Mouse (Mus musculus): ENCODE measurements around the gene Mien1. TPM values are rescaled to one million over a fixed set of nuclear protein-coding genes. Genes with fewer than 3 reads are reported as not detected.
A peak's percentile ranks its signal among the peaks of the same experiment; 100 is the strongest.

The Mien1 gene
- polyA plus RNA-seq, 1 experiment from 2014 or later, result 76.0 TPM

DNA sequence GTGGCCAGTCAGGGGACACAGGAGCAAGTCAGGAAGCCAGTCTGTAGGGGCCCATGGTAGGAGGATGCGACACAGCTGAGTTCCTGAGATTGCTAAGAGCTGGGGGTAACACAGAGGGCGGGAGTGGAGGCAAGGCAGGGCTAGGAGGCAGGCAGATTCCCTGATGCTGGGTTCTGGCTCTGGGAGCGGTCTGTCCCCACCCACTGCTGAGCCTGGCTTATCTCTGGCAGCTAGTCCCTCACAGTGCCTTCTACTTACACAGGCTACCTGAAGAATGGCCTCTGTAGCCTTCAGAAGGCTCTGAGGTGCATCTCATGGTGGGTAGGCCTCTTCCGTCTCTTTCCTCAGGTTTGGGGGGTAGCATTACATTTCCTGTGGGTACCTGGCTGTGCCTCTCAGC lies 46.1 kb downstream of the Mien1 start:
- no peak overlapping the region; the same call in 1 of the 2 replicates for H3K9ac ChIP-seq
- no peaks in the 10 kb centered on the region for H3K9me3 ChIP-seq
- H3K27me3 ChIP-seq, result peaks cover 54% of the 10 kb centered on the region
- H3K36me3 ChIP-seq, result peaks cover 2% of the 10 kb centered on the region; the same call in 1 of the 2 replicates
- whole genome bisulfite sequencing, result 38% methylated on average over 4 of the region's 4 CpGs
- H3K4me1 ChIP-seq, result peaks cover 25% of the 10 kb centered on the region
- no peak overlapping the region for H3K4me3 ChIP-seq
- ATAC-seq (ENCODE audit: low FRiP score, low read depth), result no peak
- no peak overlapping the region for H3K4me2 ChIP-seq (replicated peaks)
- peak overlapping the region; percentile 10; the same call in 1 of the 2 replicates for H3K27ac ChIP-seq

DNA sequence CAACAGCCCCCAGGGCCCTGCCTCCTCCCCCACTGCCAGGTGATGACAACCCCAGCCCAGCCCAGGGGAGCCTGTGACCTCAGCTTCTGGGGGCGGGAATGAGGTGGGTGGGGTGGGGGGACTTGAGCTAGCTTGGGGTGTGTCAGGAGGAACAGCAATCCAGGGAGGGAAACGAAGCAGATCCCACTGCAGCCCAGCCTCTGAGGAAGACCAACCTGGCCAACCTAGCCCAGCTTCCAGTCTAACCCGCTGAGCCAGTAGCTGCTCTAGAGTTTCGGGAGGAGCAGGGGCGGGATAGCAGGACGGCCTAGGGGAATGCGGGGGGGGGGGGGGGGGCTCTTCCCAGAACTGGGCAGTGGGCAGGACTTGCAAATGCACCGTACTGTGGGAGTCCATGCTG lies 46.8 kb downstream of the Mien1 start:
- Histone ChIP-seq H3K36me3 (no peaks in the 10 kb centered on the region; the same call in 1 of the 2 replicates), H3K27ac (0 out of 2 replicates have a peak overlapping the region, but pooled peaks have one; percentile 3), H3K9ac (no peak overlapping the region; the same call in 1 of the 2 replicates), H3K27me3 (peaks cover 60% of the 10 kb centered on the region), H3K4me1 (peaks cover 25% of the 10 kb centered on the region), H3K9me3 (no peaks in the 10 kb centered on the region), H3K4me2 (replicated peaks) (no peak overlapping the region), H3K4me3 (no peak overlapping the region)
- WGBS, result 14% methylated on average over 7 of the region's 8 CpGs
- no peak for ATAC-seq (ENCODE audit: low FRiP score, low read depth)

DNA sequence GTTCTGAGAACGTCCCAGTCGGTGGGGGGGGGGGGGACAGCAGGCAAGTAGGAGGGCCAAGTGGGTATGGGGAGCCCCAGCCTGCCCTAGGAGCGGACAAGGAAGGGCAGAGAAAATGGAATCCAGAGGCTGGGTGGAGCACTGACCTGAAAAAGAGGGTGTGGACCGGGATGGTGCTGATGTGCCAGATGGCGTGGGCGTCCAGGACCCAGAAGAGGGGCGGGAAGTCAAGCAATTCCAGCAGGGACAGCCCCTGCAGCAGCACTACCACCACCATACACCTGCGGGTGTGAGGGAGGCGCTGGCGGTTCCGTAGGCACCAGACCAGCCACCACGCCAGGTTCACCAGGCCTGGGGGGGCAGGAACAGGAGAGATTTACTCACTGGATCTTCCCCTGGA lies 48.6 kb downstream of the Mien1 start:
- Histone ChIP-seq H3K4me3 (no peak overlapping the region), H3K9me3 (no peaks in the 10 kb centered on the region), H3K27me3 (peaks cover 79% of the 10 kb centered on the region), H3K9ac (no peak overlapping the region), H3K27ac (no peak overlapping the region), H3K4me2 (replicated peaks) (no peak overlapping the region), H3K36me3 (no peaks in the 10 kb centered on the region), H3K4me1 (peaks cover 28% of the 10 kb centered on the region)
- 69% methylated on average over 12 of the region's 12 CpGs for WGBS
- no peak for ATAC-seq (ENCODE audit: low FRiP score, low read depth)

DNA sequence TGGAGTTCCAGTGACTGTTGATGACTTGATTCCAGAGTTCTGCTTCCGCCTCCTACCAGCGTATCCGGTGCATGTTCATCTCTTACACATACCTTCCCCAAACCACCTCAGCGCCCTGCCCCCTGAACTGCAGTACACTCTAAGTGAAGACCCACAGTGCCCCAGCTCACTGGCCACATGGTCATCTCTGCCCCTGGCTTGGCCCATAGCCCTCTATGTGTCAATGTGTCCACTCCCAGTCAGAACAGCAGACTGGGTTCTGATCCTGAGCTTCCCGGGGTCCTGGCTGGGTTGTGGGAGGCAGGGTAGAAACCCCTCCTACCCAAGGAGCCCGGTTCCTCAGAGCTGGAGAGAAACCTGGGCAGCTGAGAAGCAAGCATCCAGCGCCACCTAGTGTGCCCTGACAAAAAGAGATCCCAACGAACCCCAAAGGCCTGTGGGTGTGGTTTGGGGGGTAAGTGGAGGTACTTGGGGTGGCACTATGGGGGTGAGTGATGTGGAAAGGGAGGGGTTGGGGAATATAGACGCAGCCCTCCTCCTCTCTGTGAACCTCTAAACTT lies 49.5 kb downstream of the Mien1 start:
- Histone ChIP-seq H3K27me3 (peaks cover 88% of the 10 kb centered on the region), H3K9me3 (no peaks in the 10 kb centered on the region), H3K36me3 (no peaks in the 10 kb centered on the region), H3K4me3 (no peak overlapping the region), H3K9ac (no peak overlapping the region), H3K27ac (no peak overlapping the region), H3K4me2 (replicated peaks) (no peak overlapping the region), H3K4me1 (peaks cover 22% of the 10 kb centered on the region)
- 26% methylated on average over 9 of the region's 9 CpGs for WGBS
- no peak for ATAC-seq (ENCODE audit: low FRiP score, low read depth)

DNA sequence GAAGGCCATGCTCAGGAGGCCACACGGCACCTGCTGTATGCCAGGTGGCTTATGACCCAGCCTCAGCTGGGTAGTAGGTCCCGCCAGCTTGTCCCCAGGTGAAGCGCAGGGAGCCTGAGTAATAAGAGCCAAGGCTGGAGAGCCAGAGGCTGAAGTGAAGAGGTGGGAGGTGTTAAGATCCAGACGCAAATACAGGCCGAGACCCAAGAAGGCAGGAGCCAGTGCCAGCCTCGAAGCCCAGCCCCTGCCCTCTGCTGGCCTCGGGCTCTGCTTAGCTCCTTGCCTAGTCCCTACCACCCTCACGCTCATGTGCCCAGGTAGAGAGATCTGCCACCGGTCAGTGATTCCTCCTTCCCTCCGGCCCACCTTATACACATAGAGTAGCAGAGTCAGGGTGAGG lies 50.5 kb downstream of the Mien1 start:
- Histone ChIP-seq H3K27ac (no peak overlapping the region), H3K27me3 (peaks cover 96% of the 10 kb centered on the region), H3K4me1 (peaks cover 12% of the 10 kb centered on the region), H3K36me3 (no peaks in the 10 kb centered on the region), H3K4me2 (replicated peaks) (no peak overlapping the region), H3K9ac (no peak overlapping the region), H3K9me3 (no peaks in the 10 kb centered on the region), H3K4me3 (no peak overlapping the region)
- WGBS, result 74% methylated on average over 10 of the region's 10 CpGs
- ATAC-seq (ENCODE audit: low FRiP score, low read depth), result no peak

Other genes starting within 250 kb of the Mien1 start
- 74.9 and 76.8 TPM in 2 replicates for gene Med1, start 245.7 kb downstream of the Mien1 start, polyA plus RNA-seq (2015; fragmentation: Nextera tagmentation; extraction: Ambion mirVana)
- 13.1 TPM in 2 replicates for gene Cdk12, start 235.9 kb downstream of the Mien1 start, polyA plus RNA-seq (2015; fragmentation: Nextera tagmentation; extraction: Ambion mirVana)
- not detected in 2 replicates for gene Neurod2, start 109.3 kb downstream of the Mien1 start, polyA plus RNA-seq (2015; fragmentation: Nextera tagmentation; extraction: Ambion mirVana)
- gene Ppp1r1b, start 90.6 kb downstream of the Mien1 start, polyA plus RNA-seq (2015; fragmentation: Nextera tagmentation; extraction: Ambion mirVana), result 1.5 and 1.9 TPM in 2 replicates
- gene Stard3, start 80.6 kb downstream of the Mien1 start, polyA plus RNA-seq (2015; fragmentation: Nextera tagmentation; extraction: Ambion mirVana), result 41.9 and 43.2 TPM in 2 replicates
- 11.3 and 12.9 TPM in 2 replicates for gene Tcap, start 55.2 kb downstream of the Mien1 start, polyA plus RNA-seq (2015; fragmentation: Nextera tagmentation; extraction: Ambion mirVana)
- 1.4 and 1.6 TPM in 2 replicates for gene Pnmt, start 52.5 kb downstream of the Mien1 start, polyA plus RNA-seq (2015; fragmentation: Nextera tagmentation; extraction: Ambion mirVana)
- gene Pgap3, start 38.5 kb downstream of the Mien1 start, polyA plus RNA-seq (2015; fragmentation: Nextera tagmentation; extraction: Ambion mirVana), result 10.4 and 12.4 TPM in 2 replicates
- 47.3 and 53.0 TPM in 2 replicates for gene Erbb2, start 26.5 kb downstream of the Mien1 start, polyA plus RNA-seq (2015; fragmentation: Nextera tagmentation; extraction: Ambion mirVana)
- gene Grb7, start 7.4 kb upstream of the Mien1 start, polyA plus RNA-seq (2015; fragmentation: Nextera tagmentation; extraction: Ambion mirVana), result 5.2 and 6.7 TPM in 2 replicates
- 0.49 and 0.52 TPM in 2 replicates for gene Ikzf3, start 107.0 kb upstream of the Mien1 start, polyA plus RNA-seq (2015; fragmentation: Nextera tagmentation; extraction: Ambion mirVana)
- 0.11 and 0.31 TPM in 2 replicates for gene Zpbp2, start 112.1 kb upstream of the Mien1 start, polyA plus RNA-seq (2015; fragmentation: Nextera tagmentation; extraction: Ambion mirVana)
- gene Ormdl3, start 148.4 kb upstream of the Mien1 start, polyA plus RNA-seq (2015; fragmentation: Nextera tagmentation; extraction: Ambion mirVana), result 82.8 and 83.6 TPM in 2 replicates
- not detected in 2 replicates for gene Lrrc3c, start 159.3 kb upstream of the Mien1 start, polyA plus RNA-seq (2015; fragmentation: Nextera tagmentation; extraction: Ambion mirVana)
- gene Gm12355, start 186.7 kb upstream of the Mien1 start, polyA plus RNA-seq (2015; fragmentation: Nextera tagmentation; extraction: Ambion mirVana), result 1.2 and 1.4 TPM in 2 replicates
- not detected in 2 replicates for gene Gsdma3, start 187.4 kb upstream of the Mien1 start, polyA plus RNA-seq (2015; fragmentation: Nextera tagmentation; extraction: Ambion mirVana)
- gene Gsdma2, start 207.8 kb upstream of the Mien1 start, polyA plus RNA-seq (2015; fragmentation: Nextera tagmentation; extraction: Ambion mirVana), result not detected in 2 replicates
- gene Gsdma, start 225.4 kb upstream of the Mien1 start, polyA plus RNA-seq (2015; fragmentation: Nextera tagmentation; extraction: Ambion mirVana), result 0.10 and 0.13 TPM in 2 replicates
- 210 and 212 TPM in 2 replicates for gene Psmd3, start 243.6 kb upstream of the Mien1 start, polyA plus RNA-seq (2015; fragmentation: Nextera tagmentation; extraction: Ambion mirVana)